Mouse (Mus musculus) thymus, adult 2 months (tissue): ENCODE measurements at regions not wholly inside any gene's neighbourhood (a gene's known extent, or its start where the extent isn't known, plus 50 kb on each side); places are given as distances from the start of the nearest gene placed in this dataset.

Experiments
- DNase-seq: peaks from one replicate; pipeline ENCODE4 v3.0.0; 2021
- H3K27ac ChIP-seq: fragments of 200-500 bp; 2 replicates; pipeline ENCODE4 v1.5.1; 2012; ENCODE audit warnings: low read length, control low read depth; ENCODE audit not compliant: control insufficient read depth, insufficient read depth
- H3K27me3 ChIP-seq: fragments of 200-500 bp; 2 replicates; pipeline ENCODE4 v1.6.1; 2012; ENCODE audit warnings: mild to moderate bottlenecking, low read length, moderate library complexity, mixed read lengths; ENCODE audit not compliant: control insufficient read depth, insufficient read depth
- H3K36me3 ChIP-seq: fragments of 200-500 bp; 2 replicates; pipeline ENCODE4 v1.6.1; 2012; ENCODE audit warnings: mild to moderate bottlenecking, low read length, moderate library complexity; ENCODE audit not compliant: control insufficient read depth, insufficient read depth
- H3K4me1 ChIP-seq: fragments of 200-500 bp; replicated peaks from 2 replicates; pipeline ENCODE4 v1.6.1; 2012; ENCODE audit warnings: low read length; ENCODE audit not compliant: control insufficient read depth, insufficient read depth
- H3K4me3 ChIP-seq: fragments of 200-500 bp; 2 replicates; pipeline ENCODE4 v1.5.1; 2012; ENCODE audit warnings: mild to moderate bottlenecking, low read length, control low read depth, moderate library complexity; ENCODE audit not compliant: control insufficient read depth, insufficient read depth
- CTCF ChIP-seq: fragments of 200-500 bp; IDR thresholded peaks from 2 replicates; pipeline ENCODE4 v1.5.1; 2012; ENCODE audit warnings: mild to moderate bottlenecking, control low read depth, low read length, moderate library complexity, borderline replicate concordance; ENCODE audit not compliant: control insufficient read depth, poor library complexity, insufficient read depth; ENCODE audit errors: extremely low read depth
- POLR2A ChIP-seq: fragments of 200-500 bp; IDR thresholded peaks from 2 replicates; pipeline ENCODE4 v1.6.1; 2012; ENCODE audit warnings: mild to moderate bottlenecking, low read length, control low read depth, moderate library complexity; ENCODE audit not compliant: control insufficient read depth, poor library complexity, insufficient read depth; ENCODE audit errors: extremely low read depth
- WGBS: fragments of 180-500 bp; shearing (Covaris S2); methylation state at CpG from one replicate; pipeline ENCODE4 v1.1.7; 2018; 5-methylcytosine and 5-hydroxymethylcytosine counted together

DNA sequence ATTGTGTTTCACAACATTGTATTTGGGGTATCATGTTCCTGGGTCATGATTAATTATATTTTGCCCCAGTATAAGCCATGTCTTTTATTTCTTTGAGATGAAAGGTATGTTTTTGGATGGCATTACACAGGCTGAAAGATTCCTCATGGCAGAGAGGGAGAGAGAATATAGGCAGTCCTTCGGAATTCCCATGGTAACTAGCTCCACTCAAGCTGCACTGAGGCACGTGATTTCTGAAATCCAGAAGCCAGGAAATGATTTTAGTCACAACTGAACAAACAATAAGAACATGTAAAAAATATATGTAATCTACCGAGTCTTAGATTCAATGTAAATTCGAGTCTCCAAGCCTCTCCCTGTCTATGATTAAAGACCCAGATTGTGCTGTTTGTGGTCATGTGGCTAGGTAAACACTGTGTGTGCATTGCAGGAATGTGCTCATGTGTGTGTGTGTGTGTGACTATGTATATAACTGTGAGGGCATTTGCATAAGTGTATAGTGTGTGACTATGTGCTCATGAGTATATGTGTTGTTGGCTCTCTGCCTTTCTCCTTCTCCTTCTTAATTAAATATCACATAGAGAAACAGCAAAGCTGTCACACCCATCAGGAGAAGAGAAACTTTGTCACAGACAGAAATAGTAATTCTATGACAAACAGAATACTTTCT is 169.8 kb downstream of the Diras2 start:
- no peak for TF ChIP-seq POLR2A
- TF ChIP-seq CTCF, result no peak
- Histone ChIP-seq H3K27ac (no peak overlapping the region), H3K4me1 (no peaks in the 10 kb centered on the region), H3K4me3 (no peak overlapping the region), H3K27me3 (no peaks in the 10 kb centered on the region), H3K36me3 (no peaks in the 10 kb centered on the region)
- no peak for DNase-seq
- WGBS, result 85% methylated on average over 4 of the region's 4 CpGs

DNA sequence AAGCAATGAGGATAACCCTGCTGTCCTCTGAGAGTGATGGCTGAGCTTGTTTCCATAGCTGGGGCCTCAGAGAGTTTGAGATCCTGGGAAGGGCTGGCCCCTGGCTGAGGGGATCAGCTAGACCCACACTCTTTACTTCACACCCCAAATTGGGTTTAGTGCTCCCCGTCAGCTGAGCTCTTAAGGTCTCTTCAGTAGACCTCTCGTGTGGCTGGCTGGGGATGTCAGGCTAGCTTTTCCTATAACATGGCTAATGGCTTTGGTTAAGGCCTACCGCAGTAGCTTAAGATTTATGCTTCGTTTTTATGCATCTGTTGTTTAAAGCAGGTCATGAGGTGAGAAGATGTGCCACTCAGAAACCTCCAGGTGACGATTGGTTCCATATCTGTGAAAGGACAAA is 168.8 kb downstream of the Diras2 start:
- H3K27me3 ChIP-seq, result no peaks in the 10 kb centered on the region

DNA sequence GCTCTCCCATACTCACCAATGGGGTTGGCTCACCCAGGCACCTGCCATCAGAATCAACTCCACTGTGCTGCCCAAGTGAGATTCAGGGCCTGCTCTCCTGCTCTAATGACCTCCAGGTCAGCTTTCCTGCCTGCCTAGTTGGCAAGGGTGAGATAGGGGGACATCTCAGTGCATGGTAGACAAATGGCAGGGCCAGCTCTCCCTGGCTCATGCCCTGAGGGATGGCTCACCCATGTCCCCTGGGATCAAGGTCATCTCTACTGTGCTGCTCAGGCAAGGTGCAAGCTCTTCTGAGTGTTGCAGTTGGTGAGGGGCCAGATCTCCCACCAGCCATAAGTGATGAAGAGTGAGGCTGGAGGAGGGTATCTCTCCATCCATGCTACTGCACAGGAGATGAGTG is 161.2 kb downstream of the Diras2 start:
- H3K4me3 ChIP-seq, result no peak overlapping the region
- H3K27me3 ChIP-seq, result no peaks in the 10 kb centered on the region
- TF ChIP-seq POLR2A, result no peak
- TF ChIP-seq CTCF, result no peak
- H3K36me3 ChIP-seq, result no peaks in the 10 kb centered on the region
- DNase-seq, result no peak
- no peaks in the 10 kb centered on the region for H3K4me1 ChIP-seq
- no peak overlapping the region for H3K27ac ChIP-seq

More for the DNA sequence above, 168.8 kb downstream of the Diras2 start:
- WGBS, result 95% methylated on average over 5 of the region's 5 CpGs
- TF ChIP-seq CTCF (no peak), POLR2A (no peak)
- Histone ChIP-seq H3K4me1 (no peaks in the 10 kb centered on the region), H3K4me3 (no peak overlapping the region), H3K36me3 (no peaks in the 10 kb centered on the region), H3K27ac (no peak overlapping the region)
- no peak for DNase-seq

DNA sequence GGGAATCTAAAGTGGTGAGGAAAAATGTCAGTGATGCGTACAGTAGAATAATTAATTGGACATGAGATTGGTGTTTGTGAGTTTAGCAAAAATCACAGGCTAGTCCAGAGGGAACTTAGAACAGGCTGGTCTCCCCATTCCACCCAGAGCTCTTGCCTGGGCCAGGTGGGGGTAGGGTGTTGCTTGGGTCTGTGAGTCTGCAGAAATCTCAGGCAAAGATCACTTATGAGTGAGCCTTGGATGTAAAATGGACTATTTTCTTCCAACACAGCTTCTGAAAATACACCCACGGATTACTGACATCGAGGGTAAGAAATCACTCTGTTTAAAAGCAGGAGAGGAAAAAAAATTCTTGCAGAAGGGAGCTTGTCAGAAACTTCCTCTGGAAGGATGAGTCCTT is 159.1 kb downstream of the Diras2 start:
- H3K4me3 ChIP-seq, result no peak overlapping the region
- no peaks in the 10 kb centered on the region for H3K36me3 ChIP-seq
- TF ChIP-seq POLR2A, result no peak
- TF ChIP-seq CTCF, result no peak
- H3K4me1 ChIP-seq, result no peaks in the 10 kb centered on the region
- no peak overlapping the region for H3K27ac ChIP-seq
- DNase-seq, result no peak
- WGBS, result 89% methylated on average over 3 of the region's 3 CpGs
- no peaks in the 10 kb centered on the region for H3K27me3 ChIP-seq

DNA sequence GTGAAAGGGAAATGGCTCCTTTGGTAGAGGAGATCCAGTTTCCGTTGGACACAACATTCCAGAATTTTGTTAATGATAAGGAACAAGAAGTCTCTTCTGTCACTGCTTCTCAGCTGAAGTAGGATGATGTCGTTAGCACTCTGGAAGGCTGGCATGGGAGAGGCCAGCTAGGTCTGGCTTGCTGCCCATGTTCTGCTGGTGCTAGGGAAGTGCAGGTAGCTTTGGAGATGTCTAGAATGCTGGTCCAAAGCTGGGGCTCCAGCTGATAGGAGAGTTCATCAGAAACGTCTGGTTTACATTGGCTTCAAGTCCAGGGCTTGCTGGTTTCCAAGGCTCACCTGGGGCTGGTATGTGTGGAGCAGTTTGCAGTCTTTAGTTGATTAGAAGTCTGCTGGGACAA is 156.3 kb downstream of the Diras2 start:
- TF ChIP-seq CTCF, result no peak
- DNase-seq, result no peak
- WGBS, result 87% methylated on average over 3 of the region's 3 CpGs
- H3K36me3 ChIP-seq, result no peaks in the 10 kb centered on the region
- no peaks in the 10 kb centered on the region for H3K27me3 ChIP-seq
- H3K4me3 ChIP-seq, result no peak overlapping the region
- no peak overlapping the region for H3K27ac ChIP-seq
- no peaks in the 10 kb centered on the region for H3K4me1 ChIP-seq

DNA sequence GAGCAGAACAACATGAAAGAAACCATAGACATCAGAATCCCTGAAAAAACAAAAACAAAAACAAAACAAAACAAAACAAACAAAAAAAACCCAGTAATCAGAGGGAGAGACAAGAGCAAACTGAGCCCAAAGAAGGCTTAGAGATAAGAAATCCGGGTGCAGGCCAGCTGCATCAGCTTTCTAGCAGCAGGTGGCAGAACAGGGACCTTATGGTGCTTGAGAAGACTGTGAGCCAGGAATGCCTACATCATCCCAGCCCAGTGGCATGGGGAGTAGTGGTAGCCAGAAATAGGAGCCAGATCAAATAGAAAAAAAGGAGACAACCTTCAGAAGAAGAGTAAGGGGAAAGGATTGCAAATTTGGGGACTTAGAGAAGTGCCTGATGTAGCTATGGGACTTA is 152.8 kb downstream of the Diras2 start:
- Histone ChIP-seq H3K27me3 (no peaks in the 10 kb centered on the region), H3K27ac (no peak overlapping the region), H3K4me1 (no peaks in the 10 kb centered on the region), H3K36me3 (no peaks in the 10 kb centered on the region), H3K4me3 (no peak overlapping the region)
- WGBS, result 81% methylated on average over 1 of the region's 1 CpGs
- TF ChIP-seq CTCF (no peak), POLR2A (no peak)
- DNase-seq, result no peak

DNA sequence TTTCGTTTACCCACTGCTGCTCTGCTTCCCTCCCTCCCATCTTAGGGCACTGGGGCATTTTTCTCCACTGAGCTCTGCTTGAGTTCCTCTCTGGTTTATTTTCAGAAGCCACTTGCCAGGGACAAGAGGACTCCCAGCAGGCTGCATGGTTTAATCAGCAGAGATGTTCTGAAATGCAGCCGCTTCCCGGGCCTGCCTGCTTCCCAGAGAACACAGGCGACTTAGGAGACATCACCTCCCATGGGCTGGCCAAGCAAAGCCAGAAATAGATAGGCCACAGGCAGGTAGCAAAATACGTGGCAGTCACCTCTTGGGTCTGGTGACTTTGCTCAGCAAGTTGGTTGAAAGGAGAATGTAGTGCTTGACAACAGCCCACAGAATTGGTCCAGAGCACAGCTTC is 141.8 kb downstream of the Diras2 start:
- 93% methylated on average over 5 of the region's 5 CpGs for WGBS
- Histone ChIP-seq H3K4me1 (no peaks in the 10 kb centered on the region), H3K36me3 (no peaks in the 10 kb centered on the region), H3K27me3 (no peaks in the 10 kb centered on the region), H3K27ac (no peak overlapping the region), H3K4me3 (no peak overlapping the region)
- no peak for DNase-seq
- TF ChIP-seq POLR2A, result no peak
- TF ChIP-seq CTCF, result no peak
